Mouse (Mus musculus) thymus, adult 2 months (tissue): ENCODE results near the gene Kpna2. TPM values are rescaled to one million over a fixed set of nuclear protein-coding genes. Genes with fewer than 3 reads are reported as not detected.
A peak's percentile ranks its signal among the peaks of the same experiment; 100 is the strongest.

Experiments
- DNase-seq: peaks from one replicate; pipeline ENCODE4 v3.0.0; 2021
- H3K27ac ChIP-seq: fragments of 200-500 bp; 2 replicates; pipeline ENCODE4 v1.5.1; 2012; ENCODE audit warnings: low read length, control low read depth; ENCODE audit not compliant: control insufficient read depth, insufficient read depth
- H3K27me3 ChIP-seq: fragments of 200-500 bp; 2 replicates; pipeline ENCODE4 v1.6.1; 2012; ENCODE audit warnings: mild to moderate bottlenecking, low read length, moderate library complexity, mixed read lengths; ENCODE audit not compliant: control insufficient read depth, insufficient read depth
- H3K36me3 ChIP-seq: fragments of 200-500 bp; 2 replicates; pipeline ENCODE4 v1.6.1; 2012; ENCODE audit warnings: mild to moderate bottlenecking, low read length, moderate library complexity; ENCODE audit not compliant: control insufficient read depth, insufficient read depth
- H3K4me1 ChIP-seq: fragments of 200-500 bp; replicated peaks from 2 replicates; pipeline ENCODE4 v1.6.1; 2012; ENCODE audit warnings: low read length; ENCODE audit not compliant: control insufficient read depth, insufficient read depth
- H3K4me3 ChIP-seq: fragments of 200-500 bp; 2 replicates; pipeline ENCODE4 v1.5.1; 2012; ENCODE audit warnings: mild to moderate bottlenecking, low read length, control low read depth, moderate library complexity; ENCODE audit not compliant: control insufficient read depth, insufficient read depth
- CTCF ChIP-seq: fragments of 200-500 bp; IDR thresholded peaks from 2 replicates; pipeline ENCODE4 v1.5.1; 2012; ENCODE audit warnings: mild to moderate bottlenecking, control low read depth, low read length, moderate library complexity, borderline replicate concordance; ENCODE audit not compliant: control insufficient read depth, poor library complexity, insufficient read depth; ENCODE audit errors: extremely low read depth
- POLR2A ChIP-seq: fragments of 200-500 bp; IDR thresholded peaks from 2 replicates; pipeline ENCODE4 v1.6.1; 2012; ENCODE audit warnings: mild to moderate bottlenecking, low read length, control low read depth, moderate library complexity; ENCODE audit not compliant: control insufficient read depth, poor library complexity, insufficient read depth; ENCODE audit errors: extremely low read depth
- WGBS: fragments of 180-500 bp; shearing (Covaris S2); methylation state at CpG from one replicate; pipeline ENCODE4 v1.1.7; 2018; 5-methylcytosine and 5-hydroxymethylcytosine counted together
- polyA plus RNA-seq: library from polyadenylated mRNA; depleted of rRNA; stranded (reverse); fragments of >200 nt; gene quantifications from 2 replicates; pipeline ENCODE4 v1.2.3, GENCODE M21; 2012

Gene Kpna2
- polyA plus RNA-seq, 1 experiment: 134 TPM

DNA sequence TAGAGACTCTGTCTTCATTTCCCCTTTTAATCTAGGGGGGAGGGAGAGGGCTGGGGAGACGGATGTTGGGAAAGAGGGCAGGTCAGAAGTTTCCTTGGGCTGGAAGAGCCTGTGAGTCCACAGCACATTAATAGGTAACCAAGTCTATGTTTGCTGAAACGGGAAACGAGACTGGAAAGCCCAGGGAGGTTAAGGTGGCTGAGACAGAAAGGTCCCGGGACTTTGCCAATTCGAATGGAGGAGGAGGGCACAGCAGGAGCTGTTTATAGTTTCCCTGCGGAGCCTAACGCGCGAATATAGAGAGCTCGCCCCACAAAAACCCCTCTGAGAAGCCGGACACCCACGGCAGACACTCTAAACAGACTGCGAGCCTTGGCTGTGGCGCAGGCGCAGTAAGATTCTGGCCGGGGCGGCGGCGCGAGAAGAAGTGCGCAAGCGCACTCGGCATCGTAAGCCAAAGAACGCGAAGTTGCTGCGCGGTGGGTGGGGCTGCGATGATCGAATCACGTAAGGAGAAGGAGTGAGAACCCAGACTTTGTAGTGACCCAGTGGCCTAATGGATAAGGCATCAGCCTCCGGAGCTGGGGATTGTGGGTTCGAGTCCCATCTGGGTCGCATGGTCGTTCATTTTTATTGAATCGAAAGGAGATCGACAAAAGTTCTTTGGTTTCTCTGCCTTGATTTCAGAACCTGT, 13.1 kb upstream of the Kpna2 start:
- Histone ChIP-seq H3K4me1 (peaks cover 9% of the 10 kb centered on the region), H3K27me3 (no peaks in the 10 kb centered on the region), H3K4me3 (peak overlapping the region; percentile 95), H3K27ac (peak overlapping the region; percentile 92), H3K36me3 (no peaks in the 10 kb centered on the region)
- under 1% methylated on average over 37 of the region's 37 CpGs for WGBS
- 0 out of 2 replicates have a peak, but pooled peaks have one; percentile 23 for TF ChIP-seq CTCF
- TF ChIP-seq POLR2A: peak; percentile 99
- DNase-seq: peak; percentile 96

GRCm38 (mm10) chr11:107011669-107012323, 12.5 kb upstream of the Kpna2 start:
- H3K27ac ChIP-seq: peak overlapping the region; percentile 92
- TF ChIP-seq CTCF: no peak
- no peak for TF ChIP-seq POLR2A
- 34% methylated on average over 18 of the region's 18 CpGs for WGBS
- no peaks in the 10 kb centered on the region for H3K36me3 ChIP-seq
- peak; percentile 20 for DNase-seq
- H3K27me3 ChIP-seq: no peaks in the 10 kb centered on the region
- H3K4me3 ChIP-seq: peak overlapping the region; percentile 95
- peaks cover 9% of the 10 kb centered on the region for H3K4me1 ChIP-seq

- Histone ChIP-seq H3K4me3 (no peak overlapping the region), H3K36me3 (no peaks in the 10 kb centered on the region), H3K27ac (no peak overlapping the region), H3K4me1 (peaks cover 9% of the 10 kb centered on the region), H3K27me3 (no peaks in the 10 kb centered on the region)
- TF ChIP-seq POLR2A: no peak
- no peak for TF ChIP-seq CTCF
- WGBS: 90% methylated on average over 7 of the region's 7 CpGs
- DNase-seq: no peak
Observed at GRCm38 (mm10) chr11:107011171-107011570, 11.8 kb upstream of the Kpna2 start.

- no peak for TF ChIP-seq CTCF
- no peak for TF ChIP-seq POLR2A
- H3K27ac ChIP-seq: no peak overlapping the region
- peaks cover 9% of the 10 kb centered on the region for H3K4me1 ChIP-seq
- no peaks in the 10 kb centered on the region for H3K27me3 ChIP-seq
- H3K36me3 ChIP-seq: no peaks in the 10 kb centered on the region
- H3K4me3 ChIP-seq: no peak overlapping the region
- no peak for DNase-seq
- WGBS: 100% methylated on average over 3 of the region's 3 CpGs
Observed at GRCm38 (mm10) chr11:107010447-107010846, 11.1 kb upstream of the Kpna2 start.

DNA sequence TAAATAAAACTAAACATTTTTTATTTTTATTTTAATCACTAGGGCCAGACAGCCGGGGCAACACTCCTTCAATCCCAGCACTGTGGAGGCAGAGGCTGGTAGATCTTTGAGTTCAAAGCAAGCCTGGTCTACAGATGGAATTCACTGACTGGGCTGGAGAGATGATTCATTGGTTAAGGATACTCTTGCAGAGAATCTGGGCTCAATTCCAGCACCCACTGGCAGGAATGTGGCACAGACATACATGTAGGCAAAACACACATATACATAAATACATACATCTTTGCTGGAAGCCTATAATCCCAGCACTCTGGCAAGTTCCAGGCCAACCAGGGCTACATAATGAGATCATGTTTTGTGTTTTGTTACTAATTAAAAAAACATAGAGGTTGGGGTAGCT, 6.2 kb upstream of the Kpna2 start:
- no peaks in the 10 kb centered on the region for H3K4me1 ChIP-seq
- H3K27ac ChIP-seq: no peak overlapping the region
- H3K36me3 ChIP-seq: no peaks in the 10 kb centered on the region
- H3K4me3 ChIP-seq: no peak overlapping the region
- WGBS: 97% methylated on average over 1 of the region's 1 CpGs
- no peak for DNase-seq
- TF ChIP-seq CTCF (no peak), POLR2A (no peak)
- H3K27me3 ChIP-seq: no peaks in the 10 kb centered on the region

DNA sequence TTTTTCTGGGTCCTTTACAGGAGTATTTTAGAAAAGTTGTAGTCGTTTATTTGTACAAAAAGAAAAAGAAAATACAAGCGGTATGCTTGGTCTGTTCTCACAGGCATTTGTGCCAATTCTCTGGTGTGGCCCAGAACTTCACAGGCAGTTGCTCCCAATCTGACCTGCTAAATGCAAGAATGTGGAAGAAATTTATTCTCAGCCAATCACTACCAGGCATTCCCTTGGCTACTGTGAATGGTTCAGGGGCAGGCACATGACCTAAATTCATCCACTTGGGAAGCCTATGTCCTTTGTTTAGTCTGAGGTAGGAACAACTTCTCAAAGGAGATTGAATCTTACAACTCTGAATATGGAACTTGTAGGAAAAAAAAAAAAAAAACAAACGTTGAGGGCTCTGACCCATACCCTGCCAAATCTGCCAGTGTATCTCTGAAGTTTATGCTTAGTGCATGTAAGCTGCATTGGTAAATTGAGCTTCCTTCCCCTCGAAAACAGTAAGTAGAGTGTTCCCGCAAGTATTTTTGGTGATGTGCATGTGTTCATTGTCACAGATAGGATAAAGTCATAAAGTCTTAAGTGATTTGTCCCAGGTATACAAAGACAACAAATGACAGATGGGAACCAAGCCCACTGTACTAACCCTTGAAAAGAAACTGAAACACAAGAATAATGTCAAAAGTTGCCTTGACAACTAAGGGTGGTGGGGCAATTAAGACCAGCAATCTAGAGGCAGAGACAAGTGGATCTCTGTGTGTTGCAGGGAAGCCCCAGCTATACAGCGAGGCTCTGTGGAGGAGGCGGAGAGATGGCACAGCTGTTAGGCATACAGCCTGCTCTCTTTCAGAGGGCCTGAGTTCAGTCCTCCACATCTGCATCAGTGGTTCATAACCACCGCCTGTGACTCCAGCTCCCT, 2.7 kb upstream of the Kpna2 start:
- no peak for TF ChIP-seq POLR2A
- no peak for TF ChIP-seq CTCF
- DNase-seq: no peak
- H3K27me3 ChIP-seq: no peaks in the 10 kb centered on the region
- H3K27ac ChIP-seq: no peak overlapping the region
- no peak overlapping the region for H3K4me3 ChIP-seq
- H3K4me1 ChIP-seq: peaks cover 4% of the 10 kb centered on the region
- WGBS: 82% methylated on average over 8 of the region's 8 CpGs
- H3K36me3 ChIP-seq: no peaks in the 10 kb centered on the region
